Mouse (Mus musculus) adrenal gland, postnatal 4 days (tissue): Measurements from ENCODE around the gene Cela3b. TPM values are rescaled to one million over a fixed set of nuclear protein-coding genes. Genes with fewer than 3 reads are reported as not detected.

Experiments
- DNase-seq, 2 experiments: peaks; one replicate each; pipeline ENCODE4 v3.0.0; 2021 to 2022; ENCODE audit warnings: low spot score in 2 of 2, mixed read lengths in 2 of 2
- long read RNA-seq, 2 experiments: library from polyadenylated mRNA; stranded (forward); transcript quantifications; one replicate each; pipeline ENCODE4 v2.0.0; 2021
- total RNA-seq, 2 experiments: library from RNA; stranded (reverse); gene quantifications; 2 replicates each; pipeline ENCODE4 v1.2.3; 2021

The Cela3b gene
- 100 to 1,000 TPM in 1 of 2 experiments, not detected in 1; 918 TPM for total RNA-seq
- long read RNA-seq, experiment 1, result 0 reads
- long read RNA-seq, experiment 2, transcript Cela3b-202 (2 exons, 976 nt), result minor isoform, 10 of 212 reads
- long read RNA-seq, experiment 2, transcript Cela3b-201 (8 exons, 926 nt), result major isoform, 147 of 212 reads
- long read RNA-seq, experiment 2, partial matches to known transcripts, result 54 of 212 reads
- long read RNA-seq, experiment 2, other reads (novel, unspliced or antisense), result 1 of 212 reads

DNA sequence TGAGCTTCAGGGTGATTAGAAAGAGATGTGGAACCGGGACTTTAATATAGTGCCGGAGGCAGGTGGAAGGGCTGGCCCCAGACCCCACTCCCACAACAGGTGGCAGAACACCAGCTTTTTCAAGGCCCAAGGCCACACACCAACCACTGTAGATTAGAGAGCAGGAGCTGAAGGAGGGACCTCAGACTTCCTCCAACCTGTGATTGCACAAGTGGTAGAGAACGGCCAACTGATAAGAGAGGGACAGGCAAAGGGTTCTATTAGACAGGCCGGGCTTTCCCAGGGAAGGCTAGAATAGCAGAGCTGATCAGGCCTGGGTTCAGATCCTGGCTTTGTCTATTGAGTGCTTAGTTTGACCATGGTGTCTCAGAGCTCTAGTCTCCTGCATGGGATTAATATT, at the start of gene Cela3b:
Gene Cela3b (minus strand): TSS at position 39 of the 400 bp plus-strand sequence.
- DNase-seq, result no peak

DNA sequence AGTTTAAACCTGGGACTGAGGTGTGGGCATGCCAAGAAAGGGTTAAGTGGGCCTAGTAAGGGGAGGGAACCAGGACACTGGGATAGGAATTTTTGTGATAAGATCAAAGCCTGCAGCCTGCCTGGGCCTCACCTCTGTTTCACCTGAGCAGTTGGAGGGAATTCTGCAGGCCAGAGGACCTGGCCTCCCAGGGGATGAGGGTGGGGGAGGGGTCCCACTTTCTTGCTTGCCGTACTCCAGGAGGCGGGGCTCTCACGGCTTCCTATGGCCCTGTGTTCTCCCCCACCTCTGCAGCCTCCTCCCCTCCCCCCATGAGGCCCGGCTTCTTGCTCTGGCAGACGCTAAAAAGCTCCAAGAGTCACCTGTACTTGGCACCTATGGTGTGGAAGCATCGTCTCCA, 49.4 kb upstream of the Cela3b start:
- DNase-seq, result no peak

DNA sequence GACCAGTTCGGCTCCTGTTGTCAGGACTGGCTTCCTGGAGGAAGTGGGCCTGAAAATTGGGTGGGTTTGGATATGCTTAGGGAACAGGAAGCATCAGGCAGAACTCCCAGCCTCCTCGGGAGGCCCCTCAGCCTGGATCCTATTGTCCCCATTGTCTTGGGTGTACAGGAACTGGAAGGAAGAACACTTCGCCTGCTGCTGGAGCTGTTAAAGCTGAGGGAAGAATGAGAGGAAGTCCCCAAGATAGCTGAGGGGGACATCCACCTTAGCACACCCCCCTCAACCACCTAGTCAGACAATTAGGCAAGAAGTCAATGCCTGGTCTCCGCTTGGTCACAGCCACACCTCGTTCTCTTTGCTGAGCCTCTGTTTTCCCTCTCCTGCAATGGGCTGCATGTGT, 48.0 kb upstream of the Cela3b start:
- DNase-seq, result no peak

GRCm38 (mm10) chr4:137477611-137478010, 47.3 kb upstream of the Cela3b start:
- DNase-seq, result no peak

DNA sequence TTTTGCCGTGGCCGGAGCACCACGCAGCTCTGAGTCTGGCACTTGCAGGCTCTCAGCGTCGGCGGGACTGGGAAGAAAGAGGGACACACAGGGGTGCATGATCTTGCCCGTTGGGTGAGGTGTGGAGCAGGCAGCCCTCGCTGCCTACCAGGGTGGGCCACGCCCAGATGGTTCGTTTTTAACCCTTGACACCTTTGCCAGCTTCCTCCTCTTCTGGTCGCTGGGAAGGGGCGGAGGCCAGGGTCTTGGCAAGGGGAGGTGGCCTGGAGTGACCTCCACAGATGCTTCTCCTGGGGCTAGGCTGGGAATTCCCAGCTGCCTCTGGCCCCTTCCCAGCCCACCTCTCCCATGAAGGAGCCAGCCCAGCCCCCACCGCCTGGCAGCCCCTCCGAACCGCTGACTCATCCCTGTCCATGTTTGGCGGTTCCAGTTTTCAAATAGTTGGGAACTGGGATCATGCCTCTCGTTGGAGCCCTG, 46.5 kb upstream of the Cela3b start:
- DNase-seq, result no peak

DNA sequence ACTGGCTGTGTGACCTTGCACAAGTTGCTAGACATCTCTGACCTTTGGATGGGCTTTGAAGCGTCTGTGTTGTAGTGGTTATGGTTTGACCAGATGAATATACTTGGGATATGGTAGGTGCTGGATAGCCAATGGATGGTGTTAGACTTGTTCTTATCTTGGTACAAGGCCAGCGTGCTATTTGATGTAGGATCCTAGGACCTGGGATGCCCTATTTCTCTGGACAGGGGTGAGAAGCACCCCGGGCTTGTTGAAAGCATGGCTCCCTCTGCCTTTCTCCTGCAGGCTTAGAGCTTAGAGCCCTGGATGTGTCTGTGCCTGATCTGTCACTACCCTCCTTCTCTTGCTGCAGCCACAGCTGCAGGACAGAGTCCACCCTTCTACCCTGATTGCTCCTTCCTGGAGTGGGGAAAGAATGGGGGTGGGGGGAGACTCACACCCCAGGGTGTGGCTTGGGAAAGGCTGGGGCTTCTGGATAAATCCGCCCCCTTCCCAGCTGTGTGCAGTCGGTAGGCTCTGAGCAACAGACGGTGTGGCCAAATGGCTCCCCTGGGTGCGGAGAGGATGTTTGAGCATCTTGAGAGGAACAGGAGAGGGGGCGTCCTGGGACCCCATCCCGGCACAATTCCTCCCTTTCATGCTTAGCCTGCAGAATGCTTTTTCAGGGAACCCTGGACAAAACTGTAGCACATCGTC, 45.9 kb upstream of the Cela3b start:
- DNase-seq, result no peak

GRCm38 (mm10) chr4:137475271-137476050, 45.1 kb upstream of the Cela3b start:
- no peak for DNase-seq

GRCm38 (mm10) chr4:137474694-137475093, 44.4 kb upstream of the Cela3b start:
- DNase-seq, result no peak

DNA sequence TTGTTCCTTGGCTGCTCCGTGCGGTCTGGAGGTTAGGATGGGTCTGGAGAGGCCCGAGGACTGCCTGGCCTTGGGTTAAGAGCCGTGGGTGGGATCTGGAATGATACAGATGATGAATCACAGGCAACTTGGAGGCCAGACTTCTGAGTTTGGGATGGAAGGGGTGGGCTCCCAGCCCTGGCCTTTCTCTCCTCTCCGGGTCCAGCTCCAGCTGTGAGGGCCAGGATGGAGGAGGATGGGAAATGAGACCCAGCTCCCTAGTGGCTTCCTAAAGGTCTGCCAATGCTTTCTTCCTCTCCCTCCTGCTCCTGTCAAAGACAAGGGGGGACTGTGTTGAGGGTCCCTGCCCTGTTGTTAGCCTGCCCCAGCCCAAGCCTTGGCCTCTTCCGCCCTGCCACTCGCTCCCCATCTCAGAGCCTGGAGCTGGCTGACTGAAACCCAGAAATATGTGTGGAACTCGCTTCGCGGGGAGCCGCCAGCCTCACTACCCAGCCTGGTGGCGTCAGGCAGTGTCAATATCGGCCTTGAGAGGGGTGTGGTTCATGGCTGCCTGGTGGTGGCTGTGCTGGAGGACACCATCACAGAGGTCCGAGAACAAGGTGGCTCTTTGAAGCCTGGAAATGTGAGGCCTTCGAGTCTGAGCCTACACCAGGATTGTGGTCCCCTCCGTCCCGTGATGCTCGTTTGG, 43.5 kb upstream of the Cela3b start:
- DNase-seq, result no peak

GRCm38 (mm10) chr4:137473240-137473639, 42.9 kb upstream of the Cela3b start:
- DNase-seq, result no peak

DNA sequence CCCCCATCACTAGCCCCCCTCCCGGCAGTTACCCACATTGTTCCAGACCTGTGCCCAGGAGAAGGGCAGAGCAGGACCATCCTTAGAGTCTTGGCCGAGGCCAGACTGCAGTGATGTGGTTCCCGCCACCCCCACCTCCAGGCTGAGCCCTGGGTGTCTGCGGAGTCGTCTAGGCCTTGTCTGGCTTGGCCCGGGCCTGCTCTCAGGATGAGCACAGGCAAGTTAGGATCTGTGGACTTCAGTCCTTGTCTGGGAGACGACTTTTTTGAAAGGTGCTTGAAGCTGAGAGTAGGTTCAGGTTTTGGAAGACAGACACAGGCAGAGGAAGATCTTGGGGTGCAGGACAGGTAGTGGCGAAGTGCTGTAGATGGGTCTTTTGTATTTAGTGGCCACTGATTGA, 41.0 kb upstream of the Cela3b start:
- DNase-seq, result no peak

DNA sequence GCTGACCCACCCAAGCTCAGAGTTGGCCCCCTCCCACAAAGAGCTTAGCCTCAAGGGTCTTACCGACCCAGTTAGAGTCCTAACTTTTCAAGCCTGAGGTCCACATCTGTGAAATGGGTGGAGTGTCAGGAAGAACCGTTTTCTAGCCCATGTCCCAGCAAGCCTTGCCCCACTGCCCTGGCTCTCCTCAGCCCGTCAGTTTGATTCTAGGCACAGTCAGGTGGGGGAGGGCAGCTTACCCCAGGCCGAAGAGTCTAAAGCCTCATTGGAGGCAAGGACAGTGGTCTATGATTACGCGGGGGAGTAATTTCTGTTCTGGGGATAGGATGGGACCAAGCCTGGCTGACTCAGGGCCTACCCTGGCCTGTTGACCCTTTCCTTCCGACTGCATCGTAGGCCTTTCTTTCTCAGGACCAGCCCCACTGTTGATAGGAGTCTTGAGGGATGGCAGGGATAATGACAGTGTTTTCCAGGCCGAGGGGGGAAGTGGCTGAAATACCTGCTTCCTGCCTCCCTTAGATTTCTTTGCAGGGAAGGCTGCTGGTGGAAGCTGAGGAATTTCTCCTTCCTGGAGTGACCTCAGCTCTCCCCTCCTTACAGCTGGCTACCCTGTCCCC, 40.5 kb upstream of the Cela3b start:
- no peak for DNase-seq

DNA sequence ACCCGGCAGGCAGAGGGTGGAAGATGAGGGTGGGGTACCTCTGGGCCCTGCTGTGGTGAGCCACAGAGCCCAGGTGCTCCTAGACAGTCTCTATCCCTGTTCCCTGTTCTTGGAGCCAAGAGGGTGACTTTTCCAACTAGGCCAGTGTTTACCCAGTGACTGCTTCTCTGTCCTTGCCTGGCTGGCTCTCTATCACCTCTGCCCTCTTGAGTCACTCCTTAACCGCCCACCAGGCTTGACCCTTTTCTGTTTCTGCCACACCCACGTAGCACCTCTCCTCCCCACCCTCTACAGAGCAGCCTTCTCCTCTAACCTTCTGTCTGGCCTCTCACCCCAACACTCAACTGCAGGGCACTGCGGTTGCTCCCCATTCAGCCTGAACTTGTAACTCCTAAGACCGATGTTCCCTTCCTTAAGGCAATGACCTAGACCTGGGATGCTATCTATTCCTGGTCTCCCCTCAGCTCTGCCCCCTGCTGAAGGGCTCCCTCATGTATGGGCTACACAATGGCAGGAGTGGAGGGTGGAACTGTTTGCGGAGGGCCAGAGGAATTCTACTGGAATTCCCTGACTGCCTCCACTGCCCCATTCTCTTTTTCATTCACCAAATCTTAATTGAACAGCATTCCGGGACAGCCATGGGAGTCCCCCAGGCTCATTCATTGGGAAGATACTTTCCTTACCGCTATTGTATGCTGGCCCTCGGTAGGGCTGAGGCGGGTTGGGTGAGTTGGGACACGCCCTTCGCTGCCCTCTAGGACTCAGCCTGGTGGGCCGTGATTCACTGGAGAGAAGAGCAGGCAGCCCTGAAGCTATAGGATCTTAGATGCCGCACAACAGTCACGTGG, 39.7 kb upstream of the Cela3b start:
- DNase-seq, result no peak

DNA sequence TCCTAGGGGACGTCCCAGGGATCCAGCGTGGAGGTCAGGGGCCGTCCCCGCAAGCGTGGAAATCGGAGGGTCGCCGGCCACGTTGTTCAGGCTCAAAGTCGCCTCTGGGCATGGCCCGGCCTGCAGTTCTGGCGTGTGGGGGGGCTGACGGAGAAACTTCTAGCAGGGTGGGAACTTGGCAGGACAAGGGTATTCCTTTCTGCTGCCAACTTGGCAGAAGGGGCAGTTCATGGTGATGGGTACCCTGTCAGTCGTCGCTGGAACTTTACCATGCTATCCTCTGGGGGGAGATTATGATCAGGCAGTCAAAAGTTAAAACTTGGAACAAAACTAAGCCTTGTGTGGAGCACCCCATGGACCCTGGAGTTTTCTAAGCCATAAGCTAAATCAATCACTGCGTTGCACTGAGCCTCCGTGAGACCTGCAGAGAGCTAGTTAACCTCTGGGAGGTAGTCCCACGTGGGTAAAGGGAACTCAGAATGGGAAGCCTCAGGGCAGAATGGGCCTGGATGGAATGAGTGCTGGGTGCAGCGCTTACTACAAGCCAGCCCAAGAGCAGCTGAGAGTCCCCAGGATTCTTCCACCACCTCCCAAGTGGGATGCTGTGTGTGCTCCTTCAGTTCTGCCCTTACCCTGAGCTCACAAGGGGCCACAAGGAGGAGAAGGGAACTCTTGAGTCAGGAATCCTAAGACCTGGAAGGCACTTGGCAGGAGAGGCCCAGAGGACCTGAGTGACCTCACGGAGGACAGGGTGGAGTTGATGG, 38.9 kb upstream of the Cela3b start:
- DNase-seq, result no peak

- peak; percentile 95 to 99 for DNase-seq
Observed at GRCm38 (mm10) chr4:137468260-137469080, 38.1 kb upstream of the Cela3b start, which contains the start of gene Hspg2. TSS of gene Hspg2 (plus strand) at chr4:137468769.

GRCm38 (mm10) chr4:137467525-137467924, 37.2 kb upstream of the Cela3b start:
- DNase-seq, result no peak

- no peak for DNase-seq
Observed at GRCm38 (mm10) chr4:137466991-137467390, 36.7 kb upstream of the Cela3b start.

GRCm38 (mm10) chr4:137465125-137465787, 34.9 kb upstream of the Cela3b start:
- no peak for DNase-seq
